Mouse (Mus musculus) hindbrain, embryonic 13.5 days (tissue): ENCODE data around the gene Wdr20. TPM values are rescaled to one million over a fixed set of nuclear protein-coding genes. Genes with fewer than 3 reads are reported as not detected.
A peak's percentile ranks its signal among the peaks of the same experiment; 100 is the strongest.

Experiments
- ATAC-seq: fragments of 200-750 bp; cut with Nextera tagmentation; 2 replicates; pipeline ENCODE4 v1.8.0; 2017; ENCODE audit warnings: moderate TSS enrichment; ENCODE audit not compliant: low FRiP score
- H3K27ac ChIP-seq: fragments of 300-500 bp; sonication (generic); 2 replicates; pipeline ENCODE4 v1.5.1; 2015; ENCODE audit warnings: inconsistent platforms, mild to moderate bottlenecking, moderate library complexity
- H3K27me3 ChIP-seq: fragments of 300-500 bp; sonication (generic); 2 replicates; pipeline ENCODE4 v1.6.1; 2015; ENCODE audit warnings: mild to moderate bottlenecking, inconsistent platforms
- H3K36me3 ChIP-seq: fragments of 300-500 bp; sonication (generic); 2 replicates; pipeline ENCODE4 v1.6.1; 2015; ENCODE audit warnings: mild to moderate bottlenecking, inconsistent platforms
- H3K4me1 ChIP-seq: fragments of 300-500 bp; sonication (generic); replicated peaks from 2 replicates; pipeline ENCODE4 v1.6.1; 2015; ENCODE audit warnings: inconsistent platforms
- H3K4me2 ChIP-seq: fragments of 300-500 bp; sonication (generic); 2 replicates; pipeline ENCODE4 v1.6.1; 2015; ENCODE audit warnings: inconsistent platforms, mild to moderate bottlenecking, moderate library complexity
- H3K4me3 ChIP-seq: fragments of 300-500 bp; sonication (generic); 2 replicates; pipeline ENCODE4 v1.5.1; 2015; ENCODE audit warnings: mild to moderate bottlenecking, inconsistent platforms
- H3K9ac ChIP-seq: fragments of 300-500 bp; sonication (generic); 2 replicates; pipeline ENCODE4 v1.6.1; 2015; ENCODE audit warnings: mild to moderate bottlenecking, inconsistent platforms
- H3K9me3 ChIP-seq: fragments of 300-500 bp; sonication (generic); 2 replicates; pipeline ENCODE4 v1.6.1; 2016; ENCODE audit warnings: inconsistent platforms
- WGBS: fragments of 180-500 bp; shearing (Covaris S2); methylation state at CpG from one replicate; pipeline ENCODE4 v1.1.7; 2015; 5-methylcytosine and 5-hydroxymethylcytosine counted together
- polyA plus RNA-seq: library from polyadenylated mRNA; unstranded; fragments of >200 nt; fragmentation: Nextera tagmentation; extraction: Ambion mirVana; gene quantifications from 2 replicates; pipeline ENCODE4 v1.2.1, GENCODE M21; 2015

The Wdr20 gene
- polyA plus RNA-seq, 1 experiment from 2014 or later: 26.0 TPM

DNA sequence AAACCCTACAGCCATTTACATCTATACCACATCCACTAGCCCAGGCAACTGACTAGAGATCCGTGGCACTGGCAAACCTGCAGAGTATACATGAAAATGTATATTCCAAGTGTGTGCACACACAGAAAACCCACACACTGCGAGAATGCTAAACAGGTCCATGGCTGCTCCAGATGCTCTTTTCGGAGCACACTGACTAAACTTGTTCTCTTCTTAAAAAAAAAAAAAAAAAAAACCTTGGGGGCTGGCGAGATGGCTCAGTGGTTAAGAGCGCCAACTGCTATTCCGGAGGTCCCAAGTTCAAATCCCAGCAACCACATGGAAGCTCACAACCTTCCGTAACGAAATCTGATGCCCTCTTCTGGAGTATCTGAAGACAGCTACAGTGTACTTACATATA is 100.1 kb downstream of the Wdr20 start:
- no peaks in the 10 kb centered on the region for H3K9me3 ChIP-seq

GRCm38 (mm10) chr12:110840348-110841198 is 102.8 kb downstream of the Wdr20 start, which contains the start of gene Mok:
Gene Mok, minus strand, starts transcription at chr12:110840939.
- WGBS: under 1% methylated on average over 71 of the region's 71 CpGs
- Histone ChIP-seq H3K27ac (peak within 1 kb of the TSS; percentile 71), H3K27me3 (peaks cover 19% of the 10 kb centered on the region), H3K36me3 (no peaks in the 10 kb centered on the region), H3K4me3 (peak within 1 kb of the TSS; percentile 71), H3K4me2 (peak within 1 kb of the TSS; percentile 68), H3K4me1 (peaks cover 42% of the 10 kb centered on the region), H3K9ac (peak within 1 kb of the TSS; percentile 77), H3K9me3 (no peaks in the 10 kb centered on the region)
- ATAC-seq: peak; percentile 86

More for the DNA sequence above, 100.1 kb downstream of the Wdr20 start:
- H3K9ac ChIP-seq: no peak overlapping the region
- H3K27me3 ChIP-seq: no peaks in the 10 kb centered on the region
- 84% methylated on average over 8 of the region's 8 CpGs for WGBS
- peak overlapping the region; percentile 80 for H3K27ac ChIP-seq
- peaks cover 23% of the 10 kb centered on the region for H3K4me1 ChIP-seq
- no peak overlapping the region for H3K4me2 ChIP-seq
- no peak overlapping the region for H3K4me3 ChIP-seq
- no peak for ATAC-seq
- no peaks in the 10 kb centered on the region for H3K36me3 ChIP-seq

DNA sequence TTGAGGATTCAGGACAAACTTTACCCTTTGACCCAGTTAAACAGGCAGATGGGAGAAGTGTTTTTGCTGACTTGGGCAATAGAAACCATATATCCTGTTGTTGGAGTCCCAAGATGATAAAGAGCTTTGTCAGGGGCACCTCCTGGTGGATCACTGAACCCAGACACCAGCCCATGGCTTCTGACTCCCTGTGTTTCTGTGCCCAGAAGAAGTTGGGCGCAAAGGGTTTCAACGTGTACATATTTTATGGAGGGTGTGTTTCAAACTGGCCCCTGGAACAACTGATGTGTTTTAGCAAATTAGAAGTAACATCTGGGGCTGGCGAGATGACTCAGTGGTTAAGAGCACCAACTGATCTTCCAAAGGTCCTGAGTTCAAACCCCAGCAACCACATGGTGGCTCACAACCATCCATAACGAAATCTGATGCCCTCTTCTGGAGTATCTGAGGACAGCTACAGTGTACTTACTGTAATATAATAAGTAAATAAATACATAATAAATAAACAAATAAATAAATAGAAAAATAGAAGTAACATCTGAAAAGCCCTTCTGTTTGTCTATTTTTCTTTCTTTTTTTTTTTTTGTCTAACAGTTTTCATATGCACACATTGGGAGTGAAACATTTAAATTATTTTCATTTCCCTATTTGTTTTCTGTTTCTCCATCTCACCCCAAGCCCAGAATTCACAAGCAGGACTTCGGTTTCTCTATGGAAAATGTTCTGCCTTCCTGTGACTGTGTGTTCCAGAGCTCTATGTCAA is 104.2 kb downstream of the Wdr20 start:
- H3K9ac ChIP-seq: no peak overlapping the region
- no peak for ATAC-seq
- peaks cover 43% of the 10 kb centered on the region for H3K4me1 ChIP-seq
- H3K27me3 ChIP-seq: peaks cover 32% of the 10 kb centered on the region
- H3K27ac ChIP-seq: no peak overlapping the region
- WGBS: 70% methylated on average over 5 of the region's 5 CpGs
- no peaks in the 10 kb centered on the region for H3K9me3 ChIP-seq
- no peaks in the 10 kb centered on the region for H3K36me3 ChIP-seq
- no peak overlapping the region for H3K4me2 ChIP-seq
- no peak overlapping the region for H3K4me3 ChIP-seq

GRCm38 (mm10) chr12:110843194-110844048 is 105.7 kb downstream of the Wdr20 start:
- no peaks in the 10 kb centered on the region for H3K9me3 ChIP-seq
- H3K36me3 ChIP-seq: no peaks in the 10 kb centered on the region
- H3K27me3 ChIP-seq: peaks cover 36% of the 10 kb centered on the region
- peak overlapping the region; percentile 43 for H3K4me3 ChIP-seq
- peaks cover 33% of the 10 kb centered on the region for H3K4me1 ChIP-seq
- H3K9ac ChIP-seq: peak overlapping the region; percentile 65
- H3K4me2 ChIP-seq: peak overlapping the region; percentile 59
- ATAC-seq: no peak
- no peak overlapping the region for H3K27ac ChIP-seq
- WGBS: 20% methylated on average over 32 of the region's 32 CpGs

GRCm38 (mm10) chr12:110844227-110845130 is 106.7 kb downstream of the Wdr20 start:
- H3K27me3 ChIP-seq: peaks cover 36% of the 10 kb centered on the region
- H3K4me3 ChIP-seq: peak overlapping the region; percentile 43
- WGBS: 1% methylated on average over 42 of the region's 42 CpGs
- no peaks in the 10 kb centered on the region for H3K9me3 ChIP-seq
- ATAC-seq: no peak
- peaks cover 33% of the 10 kb centered on the region for H3K4me1 ChIP-seq
- H3K4me2 ChIP-seq: peak overlapping the region; percentile 59
- H3K9ac ChIP-seq: peak overlapping the region; percentile 65
- H3K36me3 ChIP-seq: no peaks in the 10 kb centered on the region
- no peak overlapping the region for H3K27ac ChIP-seq

DNA sequence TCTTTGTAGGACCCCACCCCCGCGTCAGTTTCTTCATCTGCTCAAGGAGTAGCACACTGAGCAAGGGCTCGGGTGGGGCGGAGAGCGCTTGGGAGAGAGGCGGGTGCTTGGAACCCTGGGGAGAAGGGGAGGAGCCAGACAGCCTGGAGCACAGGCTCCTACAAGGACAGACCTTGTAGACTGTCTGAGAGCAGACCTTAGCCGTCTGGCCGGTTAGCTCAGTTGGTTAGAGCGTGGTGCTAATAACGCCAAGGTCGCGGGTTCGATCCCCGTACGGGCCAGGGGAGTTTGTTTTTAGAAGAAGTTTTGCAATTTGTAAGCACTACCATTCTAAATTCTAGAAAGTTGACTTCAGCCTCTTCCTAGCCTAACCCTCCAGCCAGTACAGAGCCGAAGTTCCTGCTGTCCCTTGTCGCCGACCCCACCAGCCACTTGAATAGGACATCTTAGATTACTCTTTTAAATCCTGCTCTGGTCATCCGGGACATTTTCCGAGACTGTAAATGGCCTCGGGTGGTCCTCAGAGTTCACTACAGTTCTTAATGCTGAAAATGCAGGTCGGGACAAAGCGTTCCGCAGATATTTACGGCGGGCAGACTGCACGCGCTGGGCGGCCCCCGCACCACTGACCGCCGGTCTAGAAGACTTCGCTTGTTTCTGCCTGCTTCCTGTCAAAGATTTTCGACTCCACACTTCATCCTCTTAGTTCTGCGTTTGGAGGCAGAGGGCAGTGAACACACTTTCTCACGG is 107.6 kb downstream of the Wdr20 start:
- H3K36me3 ChIP-seq: no peaks in the 10 kb centered on the region
- H3K9me3 ChIP-seq: no peaks in the 10 kb centered on the region
- under 1% methylated on average over 36 of the region's 36 CpGs for WGBS
- peak overlapping the region; percentile 59 for H3K4me2 ChIP-seq
- peak overlapping the region; percentile 43 for H3K4me3 ChIP-seq
- peaks cover 36% of the 10 kb centered on the region for H3K27me3 ChIP-seq
- H3K9ac ChIP-seq: peak overlapping the region; percentile 65
- 0 out of 2 replicates have a peak overlapping the region, but pooled peaks have one; percentile 8 for H3K27ac ChIP-seq
- ATAC-seq: peak; percentile 44; the same call in 1 of the 2 replicates
- peaks cover 29% of the 10 kb centered on the region for H3K4me1 ChIP-seq

DNA sequence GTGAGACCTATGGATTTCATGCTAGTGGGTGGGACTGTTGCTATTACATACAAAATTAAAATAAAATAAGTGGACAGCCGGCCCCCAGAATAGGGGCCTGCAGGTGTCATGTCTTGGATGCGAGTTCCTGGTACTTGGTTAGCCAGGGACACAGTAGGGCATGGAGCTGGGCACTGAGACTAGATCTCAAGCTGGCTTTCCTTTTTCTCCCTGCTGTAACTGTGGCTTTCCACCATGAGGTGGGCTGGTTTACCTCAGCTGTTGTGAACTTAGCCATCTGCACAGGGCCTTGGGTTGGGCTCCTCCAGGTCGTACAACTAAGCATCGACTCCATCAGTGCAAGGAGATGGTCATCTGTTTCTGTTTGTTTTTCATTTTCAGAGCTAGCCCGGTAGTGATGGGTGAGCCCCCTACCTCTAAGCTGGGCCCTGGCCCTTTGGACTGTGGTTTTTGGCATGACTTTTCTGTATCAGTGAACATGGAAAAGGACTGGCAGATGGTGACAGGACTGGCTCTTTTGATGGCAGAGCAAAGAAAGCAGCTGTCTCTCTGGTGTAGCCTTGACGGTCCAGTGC is 108.5 kb downstream of the Wdr20 start:
- WGBS: 65% methylated on average over 6 of the region's 6 CpGs

DNA sequence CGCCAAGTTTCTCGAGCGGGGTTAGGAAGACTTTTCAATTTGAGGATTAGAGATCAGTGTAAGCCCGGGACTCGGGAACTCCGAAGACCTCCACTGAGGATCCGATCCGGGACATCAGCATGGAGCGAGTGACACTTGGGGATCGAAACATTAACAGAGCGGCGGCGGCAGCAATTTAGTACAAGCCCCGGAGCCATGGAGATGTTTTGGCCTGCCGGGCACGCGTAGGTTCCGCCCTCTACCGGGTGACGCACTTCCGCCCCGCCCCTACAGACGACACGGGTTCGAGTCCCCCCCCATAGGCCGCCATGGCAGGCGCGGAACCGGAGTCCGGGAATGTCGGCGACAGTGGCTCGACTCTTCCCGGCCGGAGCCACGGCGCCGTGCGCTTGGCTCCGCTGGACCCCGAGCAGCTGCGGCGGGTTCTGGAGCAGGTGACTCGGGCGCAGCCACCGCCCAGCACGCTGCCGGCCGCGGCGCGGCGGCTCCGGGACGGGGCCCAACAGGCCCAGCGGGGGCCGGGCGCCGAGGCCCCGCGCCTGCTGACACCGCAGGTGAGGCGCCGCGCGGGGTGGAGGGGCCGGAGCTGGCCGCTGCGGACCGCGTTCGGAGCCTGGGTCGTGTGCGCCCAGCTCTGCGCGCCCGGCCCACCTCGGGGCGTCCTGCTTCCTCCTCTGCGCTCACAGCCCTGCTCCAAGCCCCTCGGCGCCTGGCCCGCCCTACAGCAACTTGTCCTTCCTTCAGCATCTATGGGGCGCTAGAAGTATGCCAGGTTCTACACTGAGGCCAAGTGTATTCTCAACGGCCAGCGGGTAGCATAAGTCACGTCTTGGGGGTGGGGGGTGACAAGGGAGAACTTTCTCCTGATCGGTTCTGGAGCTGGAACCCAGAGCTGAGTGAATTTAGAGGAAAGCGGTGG is 112.5 kb downstream of the Wdr20 start, which contains the start of gene Zfp839:
Gene Zfp839, plus strand, starts transcription at position 244 of the 919 bp plus-strand sequence.
- under 1% methylated on average over 67 of the region's 89 CpGs for WGBS

More for the DNA sequence above, 108.5 kb downstream of the Wdr20 start:
- Histone ChIP-seq H3K36me3 (no peaks in the 10 kb centered on the region), H3K4me3 (peak overlapping the region; percentile 43; the same call in 1 of the 2 replicates), H3K9ac (peak overlapping the region; percentile 49; the same call in 1 of the 2 replicates), H3K4me2 (peak overlapping the region; percentile 59), H3K27ac (no peak overlapping the region), H3K27me3 (peaks cover 36% of the 10 kb centered on the region), H3K9me3 (no peaks in the 10 kb centered on the region), H3K4me1 (peaks cover 36% of the 10 kb centered on the region)
- no peak for ATAC-seq

GRCm38 (mm10) chr12:110850929-110851256 is 113.1 kb downstream of the Wdr20 start:
- H3K9me3 ChIP-seq: no peaks in the 10 kb centered on the region
- ATAC-seq: no peak
- H3K9ac ChIP-seq: peak overlapping the region; percentile 95
- H3K4me3 ChIP-seq: peak overlapping the region; percentile 83
- H3K36me3 ChIP-seq: peaks cover 10% of the 10 kb centered on the region
- 0 out of 2 replicates have a peak overlapping the region, but pooled peaks have one; percentile 60 for H3K27ac ChIP-seq
- peaks cover 13% of the 10 kb centered on the region for H3K27me3 ChIP-seq
- peak overlapping the region; percentile 73 for H3K4me2 ChIP-seq
- WGBS: 14% methylated on average over 9 of the region's 9 CpGs
- H3K4me1 ChIP-seq: peaks cover 17% of the 10 kb centered on the region

More for the DNA sequence above, 112.5 kb downstream of the Wdr20 start, which contains the start of gene Zfp839:
- Histone ChIP-seq H3K27ac (peak within 1 kb of the TSS; percentile 60), H3K4me3 (peak within 1 kb of the TSS; percentile 83), H3K4me1 (peaks cover 24% of the 10 kb centered on the region), H3K36me3 (peaks cover 3% of the 10 kb centered on the region), H3K27me3 (peaks cover 20% of the 10 kb centered on the region), H3K9ac (peak within 1 kb of the TSS; percentile 95), H3K4me2 (peak within 1 kb of the TSS; percentile 73), H3K9me3 (no peaks in the 10 kb centered on the region)
- ATAC-seq: peak; percentile 87
